Mouse (Mus musculus): ENCODE measurements around the gene Zfyve27. TPM values are rescaled to one million over a fixed set of nuclear protein-coding genes. Genes with fewer than 3 reads are reported as not detected.

Gene Zfyve27
- total and polyA plus RNA-seq, 2 experiments: 11.1 to 22.0 TPM

- 29% methylated on average over 8 of the region's 8 CpGs for WGBS
Observed at GRCm38 (mm10) chr19:42144541-42145167, 19.1 kb upstream of the Zfyve27 start.

GRCm38 (mm10) chr19:42145210-42145609, 18.5 kb upstream of the Zfyve27 start:
- WGBS: 57% methylated on average over 4 of the region's 4 CpGs
- no peak for TF ChIP-seq POLR2A (IDR thresholded peaks at IDR 0.05; ENCODE audit: extremely low read depth, insufficient read depth, low read length)
- no peak for TF ChIP-seq CTCF (IDR thresholded peaks at IDR 0.05; ENCODE audit: low read depth, low read length)
- H3K9ac ChIP-seq (ENCODE audit: low read depth, low read length): no peak overlapping the region
- H3K36me3 ChIP-seq (ENCODE audit: control insufficient read depth, insufficient read depth, low read length): no peaks in the 10 kb centered on the region
- H3K79me2 ChIP-seq (ENCODE audit: control insufficient read depth, insufficient read depth, low read length): no peaks in the 10 kb centered on the region
- H3K27ac ChIP-seq (replicated peaks; ENCODE audit: insufficient read depth, low read depth, low read length): no peak overlapping the region; the same call in 1 of the 2 replicates
- no peaks in the 10 kb centered on the region for H3K27me3 ChIP-seq (ENCODE audit: control insufficient read depth, insufficient read depth, low read length)
- H3K4me1 ChIP-seq (ENCODE audit: control insufficient read depth, insufficient read depth, low read length): peaks cover 31% of the 10 kb centered on the region
- no peak overlapping the region for H3K4me3 ChIP-seq (ENCODE audit: insufficient read depth, low read depth, low read length)
- DNase-seq (ENCODE audit: extremely low read depth, low read depth, low spot score): no peak

More at GRCm38 (mm10) chr19:42144541-42145167, 19.1 kb upstream of the Zfyve27 start:
- Histone ChIP-seq H3K4me3 (ENCODE audit: insufficient read depth, low read depth, low read length) (no peak overlapping the region), H3K36me3 (ENCODE audit: control insufficient read depth, insufficient read depth, low read length) (no peaks in the 10 kb centered on the region), H3K4me1 (ENCODE audit: control insufficient read depth, insufficient read depth, low read length) (peaks cover 28% of the 10 kb centered on the region), H3K27ac (replicated peaks; ENCODE audit: insufficient read depth, low read depth, low read length) (no peak overlapping the region), H3K9ac (ENCODE audit: low read depth, low read length) (no peak overlapping the region), H3K27me3 (ENCODE audit: control insufficient read depth, insufficient read depth, low read length) (no peaks in the 10 kb centered on the region), H3K79me2 (ENCODE audit: control insufficient read depth, insufficient read depth, low read length) (no peaks in the 10 kb centered on the region)
- DNase-seq (ENCODE audit: extremely low read depth, low read depth, low spot score): peak; percentile 68
- TF ChIP-seq CTCF (IDR thresholded peaks at IDR 0.05; ENCODE audit: low read depth, low read length) (peak; percentile 63), POLR2A (IDR thresholded peaks at IDR 0.05; ENCODE audit: extremely low read depth, insufficient read depth, low read length) (no peak)

DNA sequence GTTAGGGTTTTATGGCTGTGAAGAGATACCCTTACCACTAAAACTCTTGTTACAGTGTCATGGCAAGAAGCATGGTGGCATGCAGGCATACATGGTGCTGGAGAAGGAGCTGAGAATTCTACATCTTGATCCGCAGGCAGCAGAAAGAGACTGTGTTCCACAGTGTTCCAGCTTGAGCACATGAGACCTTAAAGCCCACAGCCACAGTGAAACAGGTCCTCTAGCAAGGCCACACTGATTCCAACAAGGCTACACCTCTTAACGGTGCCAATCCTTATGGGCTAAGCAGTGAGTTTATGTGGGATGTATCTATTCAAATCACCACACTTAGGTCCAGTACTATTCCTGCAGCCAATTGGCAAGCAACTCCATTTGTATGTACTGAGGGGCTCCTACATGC, 18.0 kb upstream of the Zfyve27 start:
- H3K36me3 ChIP-seq (ENCODE audit: control insufficient read depth, insufficient read depth, low read length): no peaks in the 10 kb centered on the region
- H3K79me2 ChIP-seq (ENCODE audit: control insufficient read depth, insufficient read depth, low read length): no peaks in the 10 kb centered on the region
- no peak overlapping the region for H3K4me3 ChIP-seq (ENCODE audit: insufficient read depth, low read depth, low read length)
- 85% methylated on average over 2 of the region's 2 CpGs for WGBS
- peak overlapping the region; percentile 79 for H3K27ac ChIP-seq (replicated peaks; ENCODE audit: insufficient read depth, low read depth, low read length)
- H3K4me1 ChIP-seq (ENCODE audit: control insufficient read depth, insufficient read depth, low read length): peaks cover 34% of the 10 kb centered on the region
- DNase-seq (ENCODE audit: extremely low read depth, low read depth, low spot score): no peak
- TF ChIP-seq CTCF (IDR thresholded peaks at IDR 0.05; ENCODE audit: low read depth, low read length) (no peak), POLR2A (IDR thresholded peaks at IDR 0.05; ENCODE audit: extremely low read depth, insufficient read depth, low read length) (no peak)
- H3K27me3 ChIP-seq (ENCODE audit: control insufficient read depth, insufficient read depth, low read length): no peaks in the 10 kb centered on the region
- H3K9ac ChIP-seq (ENCODE audit: low read depth, low read length): no peak overlapping the region

DNA sequence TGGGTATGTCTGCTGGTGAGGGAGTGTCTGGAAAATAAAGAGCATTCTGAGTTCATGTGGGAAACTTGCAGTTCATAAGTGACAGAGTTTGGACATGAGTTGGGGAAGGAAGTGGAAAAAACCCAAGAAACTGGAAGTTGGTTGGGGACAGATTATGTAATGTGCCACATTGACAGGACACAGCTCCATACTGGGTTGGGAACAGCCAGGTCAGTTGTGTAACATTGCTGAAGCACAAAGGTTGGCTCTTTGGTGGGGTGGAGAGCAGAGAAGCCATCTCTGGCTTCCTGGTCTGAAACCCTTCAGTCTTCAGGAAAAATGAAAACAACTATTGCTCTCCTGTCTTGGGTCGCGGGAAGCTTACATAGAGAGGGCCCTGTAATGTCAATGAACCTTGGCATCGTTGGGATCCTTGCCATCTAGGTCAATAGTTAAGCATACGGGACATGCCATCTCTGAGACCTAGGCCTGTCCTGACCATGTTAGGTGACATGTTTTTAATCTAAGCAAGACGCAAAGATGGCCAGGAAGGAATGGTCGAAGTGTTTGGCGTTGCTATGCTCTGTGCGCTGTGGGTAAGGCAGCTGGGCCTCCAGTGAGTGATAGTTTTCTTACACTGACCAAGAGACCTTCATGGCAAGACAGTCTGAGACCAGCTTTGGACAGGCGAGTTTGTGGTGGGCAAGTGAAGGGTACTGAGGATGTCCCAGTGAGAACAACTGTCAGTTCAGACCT, 17.3 kb upstream of the Zfyve27 start:
- Histone ChIP-seq H3K36me3 (ENCODE audit: control insufficient read depth, insufficient read depth, low read length) (no peaks in the 10 kb centered on the region), H3K4me3 (ENCODE audit: insufficient read depth, low read depth, low read length) (no peak overlapping the region), H3K9ac (ENCODE audit: low read depth, low read length) (peak overlapping the region; percentile 94), H3K27me3 (ENCODE audit: control insufficient read depth, insufficient read depth, low read length) (no peaks in the 10 kb centered on the region), H3K4me1 (ENCODE audit: control insufficient read depth, insufficient read depth, low read length) (peaks cover 38% of the 10 kb centered on the region), H3K79me2 (ENCODE audit: control insufficient read depth, insufficient read depth, low read length) (no peaks in the 10 kb centered on the region), H3K27ac (replicated peaks; ENCODE audit: insufficient read depth, low read depth, low read length) (peak overlapping the region; percentile 88)
- TF ChIP-seq CTCF (IDR thresholded peaks at IDR 0.05; ENCODE audit: low read depth, low read length) (no peak), POLR2A (IDR thresholded peaks at IDR 0.05; ENCODE audit: extremely low read depth, insufficient read depth, low read length) (no peak)
- 50% methylated on average over 9 of the region's 9 CpGs for WGBS
- peak; percentile 96 for DNase-seq (ENCODE audit: extremely low read depth, low read depth, low spot score)

DNA sequence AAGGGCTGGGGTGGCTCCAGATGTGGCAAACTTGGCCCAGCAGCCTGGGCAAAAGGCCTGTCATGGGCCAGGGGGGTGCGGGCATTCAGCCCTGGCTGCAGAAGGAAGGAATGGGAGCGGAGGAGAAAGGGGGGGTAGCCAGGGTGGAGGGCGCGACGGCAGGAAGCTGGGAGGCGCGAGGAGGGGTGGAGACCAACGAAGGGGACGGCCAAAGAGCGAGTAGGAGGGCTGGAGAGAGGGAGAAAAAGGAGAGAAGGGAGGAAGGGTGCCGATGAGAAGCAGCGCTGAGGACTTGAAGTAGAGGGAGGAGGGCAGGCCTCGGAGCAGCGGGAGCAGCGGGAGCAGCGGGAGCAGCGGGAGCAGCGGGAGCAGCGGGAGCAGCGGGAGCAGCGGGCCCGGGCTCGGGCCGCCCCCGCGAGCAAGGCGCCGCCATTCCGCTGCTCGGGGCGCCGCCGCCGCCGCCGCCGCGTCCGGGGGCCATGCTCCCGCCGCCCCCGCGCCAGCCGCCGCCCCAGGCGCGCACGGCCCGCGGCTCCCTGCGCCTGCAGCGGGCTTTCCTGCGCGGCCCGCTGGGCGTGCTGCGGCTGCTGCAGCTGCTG, 16.5 kb upstream of the Zfyve27 start, which contains the start of gene Marveld1:
Gene Marveld1 (plus strand): TSS at position 231 of the 599 bp plus-strand sequence.
- Histone ChIP-seq H3K36me3 (ENCODE audit: control insufficient read depth, insufficient read depth, low read length) (no peaks in the 10 kb centered on the region), H3K27me3 (ENCODE audit: control insufficient read depth, insufficient read depth, low read length) (no peaks in the 10 kb centered on the region), H3K4me1 (ENCODE audit: control insufficient read depth, insufficient read depth, low read length) (peaks cover 43% of the 10 kb centered on the region), H3K79me2 (ENCODE audit: control insufficient read depth, insufficient read depth, low read length) (no peaks in the 10 kb centered on the region), H3K4me3 (ENCODE audit: insufficient read depth, low read depth, low read length) (peak within 1 kb of the TSS; percentile 70), H3K9ac (ENCODE audit: low read depth, low read length) (peak within 1 kb of the TSS; percentile 94), H3K27ac (replicated peaks; ENCODE audit: insufficient read depth, low read depth, low read length) (peak within 1 kb of the TSS; percentile 88)
- under 1% methylated on average over 52 of the region's 57 CpGs for WGBS
- TF ChIP-seq POLR2A (IDR thresholded peaks at IDR 0.05; ENCODE audit: extremely low read depth, insufficient read depth, low read length) (peak; percentile 79), CTCF (IDR thresholded peaks at IDR 0.05; ENCODE audit: low read depth, low read length) (no peak)
- DNase-seq (ENCODE audit: extremely low read depth, low read depth, low spot score): peak; percentile 71
